In genomic region chr4:13659512-13659843, GRCm38 (mm10) we compare ENCODE assay signal across 16 mouse cellular contexts.
DNase-seq lines count a peak whose midpoint lies in the region; ATAC-seq lines count a peak whose summit lies in the region.
"Had no signal": no experiment of that assay in that cellular context is flagged by ENCODE, and none has a peak within 500 bp of the region (broad histone marks: within the 10 kb centered on the region; RNA-seq: fewer than 3 reads in every experiment).

No protein-coding gene starts in this region.

- H3K27ac ChIP-seq in heart, embryonic 15.5 days = peak overlapping the region; percentile 13; the same call in 1 of the 2 replicates
- no peak overlapping the region for H3K27ac ChIP-seq in heart, embryonic 11.5 days (ENCODE audit: low read depth, low read length)
- H3K27ac ChIP-seq in lung, embryonic 16.5 days (ENCODE audit: low read length) = peak overlapping the region; percentile 13; the same call in 1 of the 2 replicates
- peak overlapping the region; percentile 79 for H3K27ac ChIP-seq in forebrain, embryonic 15.5 days (replicated peaks)
- H3K27ac ChIP-seq in hindbrain, embryonic 15.5 days (replicated peaks) = peak overlapping the region; percentile 48; the same call in 1 of the 2 replicates
- H3K27ac ChIP-seq: embryonic facial prominence, embryonic 13.5 days; kidney, postnatal 0 days; limb, embryonic 10.5 days had no signal

- no peaks in the 10 kb centered on the region for H3K36me3 ChIP-seq in heart, embryonic 15.5 days
- H3K36me3 ChIP-seq in heart, embryonic 11.5 days (ENCODE audit: control insufficient read depth, insufficient read depth, low read length) = no peaks in the 10 kb centered on the region
- H3K36me3 ChIP-seq in lung, embryonic 16.5 days (ENCODE audit: control insufficient read depth, insufficient read depth, low read length) = no peaks in the 10 kb centered on the region
- H3K36me3 ChIP-seq in forebrain, embryonic 15.5 days = no peaks in the 10 kb centered on the region
- no peaks in the 10 kb centered on the region for H3K36me3 ChIP-seq in hindbrain, embryonic 15.5 days
- H3K36me3 ChIP-seq: embryonic facial prominence, embryonic 13.5 days; limb, embryonic 10.5 days had no signal

- no peak overlapping the region for H3K9ac ChIP-seq in heart, embryonic 15.5 days
- H3K9ac ChIP-seq in heart, embryonic 11.5 days (ENCODE audit: low read depth, low read length) = no peak overlapping the region
- no peak overlapping the region for H3K9ac ChIP-seq in lung, embryonic 16.5 days (ENCODE audit: low read length)
- no peak overlapping the region for H3K9ac ChIP-seq in forebrain, embryonic 15.5 days (replicated peaks)
- no peak overlapping the region for H3K9ac ChIP-seq in hindbrain, embryonic 15.5 days
- H3K9ac ChIP-seq: embryonic facial prominence, embryonic 13.5 days had no signal

- no peaks in the 10 kb centered on the region for H3K9me3 ChIP-seq in heart, embryonic 15.5 days (replicated peaks)
- no peaks in the 10 kb centered on the region for H3K9me3 ChIP-seq in heart, embryonic 11.5 days (replicated peaks; ENCODE audit: control insufficient read depth, low read length)
- H3K9me3 ChIP-seq in lung, embryonic 16.5 days (ENCODE audit: control insufficient read depth, low read length) = no peaks in the 10 kb centered on the region
- H3K9me3 ChIP-seq in forebrain, embryonic 15.5 days = no peaks in the 10 kb centered on the region
- H3K9me3 ChIP-seq in hindbrain, embryonic 15.5 days = no peaks in the 10 kb centered on the region
- H3K9me3 ChIP-seq: embryonic facial prominence, embryonic 13.5 days; limb, embryonic 10.5 days; megakaryocyte, embryonic 14.5 days had no signal

- ATAC-seq in heart, embryonic 15.5 days (replicated peaks; ENCODE audit: insufficient number of reproducible peaks, insufficient read depth, low FRiP score, low read depth) = no peak
- no peak for ATAC-seq in heart, embryonic 11.5 days (replicated peaks; ENCODE audit: insufficient number of reproducible peaks, low FRiP score, low TSS enrichment)
- ATAC-seq in lung, embryonic 16.5 days (ENCODE audit: low read depth) = peak; percentile 28
- ATAC-seq in forebrain, embryonic 15.5 days (replicated peaks) = no peak; the same call in 1 of the 2 replicates
- ATAC-seq in hindbrain, embryonic 15.5 days (ENCODE audit: low FRiP score, low read depth) = no peak
- ATAC-seq: activated CD4-positive, CD25-positive, alpha-beta regulatory T cell, adult 4 months; intestine, postnatal 0 days; Patski had no signal

- H3K4me1 ChIP-seq in heart, embryonic 15.5 days (replicated peaks) = peaks cover 6% of the 10 kb centered on the region
- no peaks in the 10 kb centered on the region; the same call in 1 of the 2 replicates for H3K4me1 ChIP-seq in heart, embryonic 11.5 days (ENCODE audit: control insufficient read depth, insufficient read depth, low read length)
- H3K4me1 ChIP-seq in lung, embryonic 16.5 days (replicated peaks; ENCODE audit: control insufficient read depth, insufficient read depth, low read length) = no peaks in the 10 kb centered on the region; the same call in 1 of the 2 replicates
- peaks cover 8% of the 10 kb centered on the region for H3K4me1 ChIP-seq in forebrain, embryonic 15.5 days
- peaks cover 8% of the 10 kb centered on the region; the same call in 1 of the 2 replicates for H3K4me1 ChIP-seq in hindbrain, embryonic 15.5 days (replicated peaks)
- H3K4me1 ChIP-seq: limb, embryonic 10.5 days; megakaryocyte, embryonic 14.5 days had no signal

- no peaks in the 10 kb centered on the region for H3K27me3 ChIP-seq in heart, embryonic 15.5 days
- H3K27me3 ChIP-seq in heart, embryonic 11.5 days (ENCODE audit: control insufficient read depth, insufficient read depth, low read length) = no peaks in the 10 kb centered on the region
- H3K27me3 ChIP-seq in lung, embryonic 16.5 days (ENCODE audit: control insufficient read depth, insufficient read depth, low read depth, low read length) = no peaks in the 10 kb centered on the region
- H3K27me3 ChIP-seq in forebrain, embryonic 15.5 days = no peaks in the 10 kb centered on the region
- no peaks in the 10 kb centered on the region for H3K27me3 ChIP-seq in hindbrain, embryonic 15.5 days
- H3K27me3 ChIP-seq: embryonic facial prominence, embryonic 13.5 days; megakaryocyte, embryonic 14.5 days; Patski had no signal

- H3K4me3 ChIP-seq in heart, embryonic 15.5 days = no peak overlapping the region
- no peak overlapping the region for H3K4me3 ChIP-seq in heart, embryonic 11.5 days (ENCODE audit: low read depth, low read length)
- H3K4me3 ChIP-seq in lung, embryonic 16.5 days (ENCODE audit: low read length) = no peak overlapping the region
- H3K4me3 ChIP-seq in forebrain, embryonic 15.5 days = no peak overlapping the region
- H3K4me3 ChIP-seq in hindbrain, embryonic 15.5 days = no peak overlapping the region
- H3K4me3 ChIP-seq: embryonic facial prominence, embryonic 13.5 days; limb, embryonic 10.5 days; megakaryocyte, embryonic 14.5 days had no signal

- DNase-seq in lung, postnatal 36 days = no peak
- no peak for DNase-seq in cerebellum, adult 8-10 months
- DNase-seq: spleen, adult 18-20 months had no signal

- no peak overlapping the region for H3K4me2 ChIP-seq in heart, embryonic 15.5 days
- no peak overlapping the region for H3K4me2 ChIP-seq in heart, embryonic 11.5 days
- H3K4me2 ChIP-seq in lung, embryonic 16.5 days (ENCODE audit: low read depth, low read length) = no peak overlapping the region
- no peak overlapping the region for H3K4me2 ChIP-seq in forebrain, embryonic 15.5 days (replicated peaks)
- no peak overlapping the region for H3K4me2 ChIP-seq in hindbrain, embryonic 15.5 days
- H3K4me2 ChIP-seq: embryonic facial prominence, embryonic 13.5 days; liver, embryonic 11.5 days had no signal
